Mouse (Mus musculus) layer of hippocampus, postnatal 10 days (tissue): ENCODE measurements at regions not wholly inside any gene's neighbourhood (a gene's known extent, or its start where the extent isn't known, plus 50 kb on each side); places are given as distances from the start of the nearest gene placed in this dataset.

Experiments
- DNase-seq, 2 experiments: peaks; one replicate each; pipeline ENCODE4 v3.0.0; 2021; ENCODE audit warnings: low spot score in 2 of 2

- DNase-seq = peak; percentile 64 to 65
Observed at GRCm38 (mm10) chr11:20460501-20460921, 82.5 kb upstream of the Sertad2 start.

DNA sequence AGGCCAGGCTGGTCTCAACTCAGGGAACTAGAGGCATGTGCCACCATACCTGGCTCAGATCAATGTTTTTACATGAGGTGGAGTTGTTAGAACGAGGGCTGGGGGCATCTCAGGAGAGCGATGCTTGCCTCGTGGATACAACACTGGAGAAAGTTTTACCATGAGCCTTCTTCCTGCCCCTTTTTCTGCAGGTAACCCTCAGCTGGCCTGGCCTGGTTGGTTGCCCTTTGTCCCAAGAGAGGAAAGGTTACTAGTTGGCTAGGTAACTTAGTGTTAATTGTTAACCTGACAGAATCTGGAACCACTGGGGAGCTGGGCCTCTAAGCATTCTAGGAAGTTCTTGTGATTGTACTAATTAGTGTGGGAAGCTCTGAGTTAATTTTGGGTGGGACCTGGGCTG, 81.0 kb upstream of the Sertad2 start:
- DNase-seq = no peak

GRCm38 (mm10) chr11:20463173-20463681, 79.8 kb upstream of the Sertad2 start:
- no peak for DNase-seq

DNA sequence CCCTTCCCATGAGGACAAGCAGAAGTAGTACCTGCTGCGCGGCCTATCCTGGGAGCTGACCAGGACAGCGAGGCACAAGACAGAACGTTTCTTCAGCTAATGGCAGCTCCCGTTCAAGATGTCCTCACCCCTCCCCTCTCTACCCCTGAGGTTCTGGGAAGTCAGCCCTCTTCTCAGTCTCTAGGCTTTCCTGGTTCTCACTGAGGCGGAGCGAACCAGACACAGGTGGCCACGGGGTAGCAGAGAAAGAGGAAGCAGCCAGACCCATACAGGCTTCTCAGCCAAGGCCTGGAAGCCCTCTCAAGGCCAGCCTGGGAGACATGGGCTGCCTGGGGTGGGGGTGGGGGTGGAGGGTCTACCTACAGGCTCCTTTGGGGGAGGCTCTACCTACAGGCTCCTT, 78.5 kb upstream of the Sertad2 start:
- no peak for DNase-seq

DNA sequence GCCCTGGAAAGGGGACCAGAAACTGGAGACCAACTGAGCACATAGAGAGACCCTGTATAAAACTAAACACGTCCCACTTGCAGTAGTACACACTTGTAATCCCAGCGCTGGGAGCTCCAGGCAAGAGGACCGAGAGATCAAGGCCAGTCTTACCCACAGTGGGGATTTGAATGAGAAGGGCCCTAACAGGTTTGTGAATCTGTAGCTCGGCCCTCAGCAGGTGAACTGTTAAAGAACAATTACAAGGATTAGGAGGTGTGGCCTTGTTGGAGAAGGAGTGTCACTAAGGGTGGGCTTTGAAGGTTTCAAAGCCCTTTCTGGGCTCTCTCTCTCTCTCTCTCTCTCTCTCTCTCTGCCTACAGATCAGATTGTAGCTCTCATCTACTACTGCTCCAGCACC, 76.5 kb upstream of the Sertad2 start:
- DNase-seq = no peak

DNA sequence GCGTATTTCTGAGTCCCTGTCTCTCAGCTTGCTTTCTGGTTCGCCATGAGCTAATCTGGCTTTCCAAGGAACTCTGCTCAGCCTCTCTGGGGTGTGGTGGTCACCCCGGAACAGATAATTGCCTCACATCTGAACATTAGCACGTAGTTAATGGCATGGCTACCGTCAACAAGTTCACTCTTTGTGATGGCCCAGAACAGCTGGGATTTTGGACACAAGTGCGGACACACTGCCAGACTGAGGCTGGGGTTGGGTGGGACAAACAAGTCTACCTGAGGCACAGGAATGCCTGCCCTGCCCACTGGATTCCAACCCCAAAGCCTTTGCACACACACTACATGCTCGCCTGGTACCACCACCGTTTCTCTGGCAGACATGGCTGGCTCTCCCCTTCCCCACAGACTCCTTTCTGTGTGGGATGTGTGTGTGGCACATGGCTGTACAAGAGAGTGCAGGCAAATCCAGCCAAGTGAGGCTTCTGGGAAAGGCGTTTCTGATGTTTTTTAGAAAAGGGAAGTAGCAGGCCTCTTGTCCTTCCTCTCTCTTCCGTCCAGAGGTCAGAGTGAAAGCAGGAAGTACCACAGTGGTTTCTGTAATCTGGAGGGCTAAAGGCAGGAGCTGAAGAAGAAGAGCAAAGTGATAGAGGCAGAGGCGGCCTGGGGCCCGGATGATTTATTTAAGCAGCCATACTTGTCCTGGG, 74.6 kb upstream of the Sertad2 start:
- DNase-seq = no peak

DNA sequence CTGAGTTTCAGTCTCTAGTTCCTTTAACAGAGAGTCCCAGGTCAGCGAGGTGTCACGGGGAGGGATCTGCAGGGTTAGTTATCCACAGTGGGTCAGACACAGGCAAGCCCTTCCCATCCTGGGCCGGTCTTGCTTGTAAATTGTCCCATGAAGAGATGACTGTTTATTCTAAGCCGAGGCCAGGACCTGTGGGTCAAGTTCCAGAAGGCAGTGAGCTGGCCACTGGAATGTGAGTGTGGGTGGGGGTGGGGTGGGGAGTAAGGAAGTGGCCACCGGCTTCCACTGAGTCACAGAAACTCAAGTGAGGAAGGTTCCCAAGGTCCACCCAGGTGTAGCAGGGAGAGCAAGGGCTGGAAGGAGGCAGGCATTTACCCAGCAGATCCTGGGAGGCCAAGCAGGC, 73.7 kb upstream of the Sertad2 start:
- no peak for DNase-seq

DNA sequence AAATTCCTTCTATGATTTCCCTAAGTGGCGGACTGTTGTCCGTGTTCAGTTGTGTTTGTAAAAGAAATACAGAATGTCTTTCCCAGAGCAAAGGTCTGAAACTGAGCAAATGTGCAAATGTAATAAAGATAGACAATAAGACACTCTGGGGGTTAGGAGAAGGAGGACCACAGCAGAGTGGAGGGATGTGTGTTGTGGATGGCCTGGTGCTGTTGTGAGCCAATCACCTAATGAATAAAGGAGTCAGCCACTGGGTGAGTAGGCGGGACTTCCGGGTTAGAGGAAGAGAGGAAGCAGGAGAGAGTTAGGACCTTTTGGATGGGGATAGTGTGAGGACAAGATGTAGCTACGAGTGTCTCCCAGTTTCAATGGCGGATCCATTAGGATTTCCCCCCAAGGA, 72.7 kb upstream of the Sertad2 start:
- DNase-seq = no peak

DNA sequence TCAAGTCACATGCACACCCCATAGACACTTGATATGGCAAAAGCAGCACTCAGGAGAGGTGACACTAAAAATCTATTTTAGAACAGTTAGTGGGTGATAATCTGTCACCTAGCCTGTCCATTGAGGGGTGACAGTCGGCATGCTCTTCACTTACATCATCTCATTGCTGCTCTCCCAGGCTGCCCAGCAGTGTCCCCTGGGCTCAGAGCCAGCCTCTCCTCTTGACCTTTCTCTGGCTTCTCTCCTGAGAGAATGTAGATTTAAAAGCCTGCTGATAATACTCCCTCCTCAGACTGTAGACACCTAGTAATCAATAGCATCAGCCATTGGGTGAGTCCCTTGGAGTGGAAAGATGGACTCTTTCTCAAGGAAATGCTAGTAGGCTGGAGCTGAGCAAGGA, 70.7 kb upstream of the Sertad2 start:
- DNase-seq = no peak

- no peak for DNase-seq
Observed at GRCm38 (mm10) chr11:20475629-20476028, 67.4 kb upstream of the Sertad2 start.

GRCm38 (mm10) chr11:20476494-20476893, 66.6 kb upstream of the Sertad2 start:
- DNase-seq = no peak

- DNase-seq = peak; percentile 28 to 59
Observed at GRCm38 (mm10) chr11:20477183-20478037, 65.6 kb upstream of the Sertad2 start.

GRCm38 (mm10) chr11:20480632-20481031, 62.4 kb upstream of the Sertad2 start:
- no peak for DNase-seq

DNA sequence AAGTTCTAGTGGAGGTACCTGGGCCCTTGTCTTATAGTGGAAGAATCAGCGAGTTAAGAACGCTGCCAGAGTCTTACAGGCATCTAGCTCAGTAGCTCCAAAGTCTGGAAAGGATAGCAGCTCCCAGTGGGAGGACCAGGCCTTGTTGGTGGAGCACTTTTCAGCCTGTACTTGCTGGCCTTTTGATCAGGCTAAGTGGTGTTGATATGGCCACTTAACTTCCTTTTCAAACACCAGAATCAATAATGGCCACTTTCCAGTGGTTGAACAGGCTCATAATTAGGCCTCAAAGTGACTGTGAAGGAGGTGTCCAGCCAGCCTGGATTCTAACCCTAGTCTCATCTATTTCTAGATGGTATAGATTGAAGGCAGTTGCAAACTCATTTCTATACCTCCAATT, 57.7 kb upstream of the Sertad2 start:
- no peak for DNase-seq
